Mouse (Mus musculus) stomach, embryonic 15.5 days (tissue): ENCODE data around the gene Midn. TPM values are rescaled to one million over a fixed set of nuclear protein-coding genes. Genes with fewer than 3 reads are reported as not detected.
A peak's percentile ranks its signal among the peaks of the same experiment; 100 is the strongest.
"Not testable (repeated sequence)": the region's sequence is repeated elsewhere in the genome, so short reads cannot be mapped to it uniquely, and the experiment has no call there.

Source experiments
- ATAC-seq: fragments of 200-750 bp; cut with Nextera tagmentation; 2 replicates; pipeline ENCODE4 v1.8.0; 2017; ENCODE audit warnings: low read depth, moderate number of reproducible peaks, moderate TSS enrichment; ENCODE audit not compliant: insufficient read depth, low FRiP score
- H3K27ac ChIP-seq: fragments of 300-500 bp; sonication (generic); 2 replicates; pipeline ENCODE4 v1.5.1; 2015; ENCODE audit warnings: mild to moderate bottlenecking, inconsistent platforms
- H3K27me3 ChIP-seq: fragments of 300-500 bp; sonication (generic); replicated peaks from 2 replicates; pipeline ENCODE4 v1.6.1; 2015; ENCODE audit warnings: inconsistent platforms
- H3K36me3 ChIP-seq: fragments of 300-500 bp; sonication (generic); 2 replicates; pipeline ENCODE4 v1.6.1; 2015; ENCODE audit warnings: inconsistent platforms
- H3K4me1 ChIP-seq: fragments of 300-500 bp; sonication (generic); 2 replicates; pipeline ENCODE4 v1.6.1; 2015; ENCODE audit warnings: inconsistent platforms
- H3K4me2 ChIP-seq: fragments of 300-500 bp; sonication (generic); 2 replicates; pipeline ENCODE4 v1.6.1; 2015; ENCODE audit warnings: mild to moderate bottlenecking, inconsistent platforms
- H3K4me3 ChIP-seq: fragments of 300-500 bp; sonication (generic); replicated peaks from 2 replicates; pipeline ENCODE4 v1.5.1; 2015; ENCODE audit warnings: inconsistent platforms
- H3K9ac ChIP-seq: fragments of 300-500 bp; sonication (generic); 2 replicates; pipeline ENCODE4 v1.6.1; 2015; ENCODE audit warnings: inconsistent platforms
- H3K9me3 ChIP-seq: fragments of 300-500 bp; sonication (generic); 2 replicates; pipeline ENCODE4 v1.6.1; 2016; ENCODE audit warnings: inconsistent platforms
- WGBS: fragments of 180-500 bp; shearing (Covaris S2); methylation state at CpG from one replicate; pipeline ENCODE4 v1.1.7; 2015; 5-methylcytosine and 5-hydroxymethylcytosine counted together
- polyA plus RNA-seq: library from polyadenylated mRNA; unstranded; fragments of >200 nt; fragmentation: Nextera tagmentation; extraction: Ambion mirVana; gene quantifications from 2 replicates; pipeline ENCODE4 v1.2.1, GENCODE M21; 2015

Gene Midn
- polyA plus RNA-seq, 1 experiment from 2014 or later = 16.0 TPM

GRCm38 (mm10) chr10:80161522-80162242 is 13.6 kb downstream of the Midn start:
- H3K4me1 ChIP-seq = peaks cover 87% of the 10 kb centered on the region
- peak overlapping the region; percentile 92 for H3K27ac ChIP-seq
- WGBS = 16% methylated on average over 7 of the region's 7 CpGs
- H3K36me3 ChIP-seq = peaks cover 10% of the 10 kb centered on the region
- H3K4me2 ChIP-seq = peak overlapping the region; percentile 77
- ATAC-seq = peak; percentile 5; the same call in 1 of the 2 replicates
- no peak overlapping the region for H3K9ac ChIP-seq
- H3K4me3 ChIP-seq = peak overlapping the region; percentile 47
- H3K27me3 ChIP-seq = no peaks in the 10 kb centered on the region
- H3K9me3 ChIP-seq = no peaks in the 10 kb centered on the region

- H3K4me1 ChIP-seq = peaks cover 85% of the 10 kb centered on the region
- no peaks in the 10 kb centered on the region for H3K27me3 ChIP-seq
- H3K9me3 ChIP-seq = no peaks in the 10 kb centered on the region
- WGBS = 62% methylated on average over 3 of the region's 3 CpGs
- H3K36me3 ChIP-seq = peaks cover 5% of the 10 kb centered on the region
- no peak overlapping the region for H3K9ac ChIP-seq
- no peak for ATAC-seq
- peak overlapping the region; percentile 77; the same call in 1 of the 2 replicates for H3K4me2 ChIP-seq
- peak overlapping the region; percentile 92 for H3K27ac ChIP-seq
- H3K4me3 ChIP-seq = no peak overlapping the region
Measured at GRCm38 (mm10) chr10:80162243-80162608, 14.2 kb downstream of the Midn start.

GRCm38 (mm10) chr10:80162716-80163299 is 14.7 kb downstream of the Midn start:
- H3K27me3 ChIP-seq = no peaks in the 10 kb centered on the region
- ATAC-seq = no peak
- no peak overlapping the region for H3K9ac ChIP-seq
- no peak overlapping the region for H3K4me2 ChIP-seq
- H3K4me1 ChIP-seq = peaks cover 80% of the 10 kb centered on the region
- no peaks in the 10 kb centered on the region for H3K36me3 ChIP-seq
- peak overlapping the region; percentile 92 for H3K27ac ChIP-seq
- WGBS = 65% methylated on average over 6 of the region's 6 CpGs
- H3K4me3 ChIP-seq = no peak overlapping the region
- H3K9me3 ChIP-seq = no peaks in the 10 kb centered on the region

GRCm38 (mm10) chr10:80163721-80164120 is 15.6 kb downstream of the Midn start:
- Histone ChIP-seq H3K4me3 (no peak overlapping the region), H3K4me1 (peaks cover 75% of the 10 kb centered on the region), H3K36me3 (no peaks in the 10 kb centered on the region), H3K9ac (no peak overlapping the region), H3K27me3 (no peaks in the 10 kb centered on the region), H3K27ac (peak overlapping the region; percentile 92; the same call in 1 of the 2 replicates), H3K9me3 (no peaks in the 10 kb centered on the region), H3K4me2 (peak overlapping the region; percentile 70)
- no peak for ATAC-seq
- WGBS = 60% methylated on average over 8 of the region's 8 CpGs

- Histone ChIP-seq H3K27ac (peak overlapping the region; percentile 92), H3K9me3 (no peaks in the 10 kb centered on the region), H3K9ac (peak overlapping the region; percentile 16; the same call in 1 of the 2 replicates), H3K36me3 (no peaks in the 10 kb centered on the region), H3K4me3 (peak overlapping the region; percentile 37), H3K4me2 (peak overlapping the region; percentile 70), H3K4me1 (peaks cover 74% of the 10 kb centered on the region), H3K27me3 (no peaks in the 10 kb centered on the region)
- no peak for ATAC-seq
- WGBS = 10% methylated on average over 44 of the region's 44 CpGs
Measured at GRCm38 (mm10) chr10:80164161-80164997, 16.3 kb downstream of the Midn start.

- H3K4me1 ChIP-seq = peaks cover 76% of the 10 kb centered on the region
- H3K9ac ChIP-seq = peak overlapping the region; percentile 16; the same call in 1 of the 2 replicates
- peak overlapping the region; percentile 70 for H3K4me2 ChIP-seq
- peaks cover 3% of the 10 kb centered on the region for H3K36me3 ChIP-seq
- no peaks in the 10 kb centered on the region for H3K27me3 ChIP-seq
- H3K9me3 ChIP-seq = no peaks in the 10 kb centered on the region
- H3K27ac ChIP-seq = peak overlapping the region; percentile 92
- WGBS = 0% methylated on average over 17 of the region's 17 CpGs
- peak; percentile 15 for ATAC-seq
- peak overlapping the region; percentile 37 for H3K4me3 ChIP-seq
Measured at GRCm38 (mm10) chr10:80164998-80165344, 16.9 kb downstream of the Midn start.

- Histone ChIP-seq H3K27ac (peak within 1 kb of the TSS; percentile 92), H3K4me3 (peak within 1 kb of the TSS; percentile 37), H3K9me3 (no peaks in the 10 kb centered on the region), H3K4me1 (peaks cover 76% of the 10 kb centered on the region), H3K27me3 (no peaks in the 10 kb centered on the region), H3K36me3 (peaks cover 9% of the 10 kb centered on the region), H3K4me2 (peak within 1 kb of the TSS; percentile 70), H3K9ac (peak within 1 kb of the TSS; percentile 16; the same call in 1 of the 2 replicates)
- ATAC-seq = no peak
- WGBS = 15% methylated on average over 20 of the region's 20 CpGs
Measured at GRCm38 (mm10) chr10:80165392-80166128, 17.5 kb downstream of the Midn start, which contains the start of gene Cirbp. Gene Cirbp (plus strand): TSS chr10:80165985.

- H3K36me3 ChIP-seq = peaks cover 14% of the 10 kb centered on the region
- H3K4me1 ChIP-seq = peaks cover 75% of the 10 kb centered on the region
- not testable (repeated sequence) for H3K9ac ChIP-seq, H3K9me3 ChIP-seq, ATAC-seq, H3K27me3 ChIP-seq
- WGBS = 83% methylated on average over 4 of the region's 4 CpGs
- peak overlapping the region; percentile 92; the same call in 1 of the 2 replicates for H3K27ac ChIP-seq
- 0 out of 2 replicates have a peak overlapping the region, but pooled peaks have one; percentile 70 for H3K4me2 ChIP-seq
- H3K4me3 ChIP-seq = peak overlapping the region; percentile 37; the same call in 1 of the 2 replicates
Measured at GRCm38 (mm10) chr10:80166136-80166535, 18.1 kb downstream of the Midn start.

- under 1% methylated on average over 51 of the region's 55 CpGs for WGBS
- no peaks in the 10 kb centered on the region for H3K9me3 ChIP-seq
Measured at GRCm38 (mm10) chr10:80167460-80168037, 19.5 kb downstream of the Midn start.

GRCm38 (mm10) chr10:80168038-80168661 is 20.1 kb downstream of the Midn start:
- Histone ChIP-seq H3K9ac (peak overlapping the region; percentile 97), H3K27me3 (no peaks in the 10 kb centered on the region), H3K4me1 (peaks cover 68% of the 10 kb centered on the region), H3K4me3 (peak overlapping the region; percentile 86), H3K36me3 (peaks cover 27% of the 10 kb centered on the region), H3K27ac (peak overlapping the region; percentile 100), H3K4me2 (peak overlapping the region; percentile 66), H3K9me3 (no peaks in the 10 kb centered on the region)
- ATAC-seq = peak; percentile 28; the same call in 1 of the 2 replicates
- WGBS = under 1% methylated on average over 46 of the region's 48 CpGs

More at GRCm38 (mm10) chr10:80167460-80168037, 19.5 kb downstream of the Midn start:
- Histone ChIP-seq H3K36me3 (peaks cover 27% of the 10 kb centered on the region), H3K4me2 (peak overlapping the region; percentile 66), H3K4me3 (peak overlapping the region; percentile 86), H3K27ac (peak overlapping the region; percentile 100), H3K27me3 (no peaks in the 10 kb centered on the region), H3K4me1 (peaks cover 72% of the 10 kb centered on the region), H3K9ac (peak overlapping the region; percentile 97)
- peak; percentile 88 for ATAC-seq
